Mouse (Mus musculus) kidney, adult 11 months (tissue): ENCODE results near the gene Cdk5r1.
A peak's percentile ranks its signal among the peaks of the same experiment; 100 is the strongest.

Source experiments
- DNase-seq: peaks from one replicate; pipeline ENCODE4 v3.0.0; 2022

Cdk5r1 gene

GRCm38 (mm10) chr11:80504519-80505385 lies 27.9 kb downstream of the Cdk5r1 start:
- DNase-seq = no peak

GRCm38 (mm10) chr11:80505581-80505980 lies 28.8 kb downstream of the Cdk5r1 start:
- DNase-seq = no peak

GRCm38 (mm10) chr11:80506483-80506882 lies 29.7 kb downstream of the Cdk5r1 start:
- no peak for DNase-seq

GRCm38 (mm10) chr11:80507791-80508190 lies 31.0 kb downstream of the Cdk5r1 start:
- DNase-seq = no peak

- DNase-seq = no peak
Observed at GRCm38 (mm10) chr11:80508361-80509175, 31.7 kb downstream of the Cdk5r1 start.

- no peak for DNase-seq
Observed at GRCm38 (mm10) chr11:80509176-80509506, 32.3 kb downstream of the Cdk5r1 start.

GRCm38 (mm10) chr11:80510124-80510523 lies 33.3 kb downstream of the Cdk5r1 start:
- DNase-seq = no peak

- no peak for DNase-seq
Observed at GRCm38 (mm10) chr11:80512313-80513056, 35.7 kb downstream of the Cdk5r1 start.

GRCm38 (mm10) chr11:80513796-80514195 lies 37.0 kb downstream of the Cdk5r1 start:
- DNase-seq = peak; percentile 27

GRCm38 (mm10) chr11:80515346-80515745 lies 38.5 kb downstream of the Cdk5r1 start:
- DNase-seq = no peak

- no peak for DNase-seq
Observed at GRCm38 (mm10) chr11:80515895-80516294, 39.1 kb downstream of the Cdk5r1 start.

GRCm38 (mm10) chr11:80518421-80519367 lies 41.9 kb downstream of the Cdk5r1 start:
- no peak for DNase-seq

- DNase-seq = no peak
Observed at GRCm38 (mm10) chr11:80521148-80521547, 44.3 kb downstream of the Cdk5r1 start.

GRCm38 (mm10) chr11:80522852-80523251 lies 46.0 kb downstream of the Cdk5r1 start:
- DNase-seq = no peak

GRCm38 (mm10) chr11:80523410-80523809 lies 46.6 kb downstream of the Cdk5r1 start:
- no peak for DNase-seq

- no peak for DNase-seq
Observed at GRCm38 (mm10) chr11:80524213-80524612, 47.4 kb downstream of the Cdk5r1 start.

- DNase-seq = no peak
Observed at GRCm38 (mm10) chr11:80527697-80528096, 50.9 kb downstream of the Cdk5r1 start.

- no peak for DNase-seq
Observed at GRCm38 (mm10) chr11:80529149-80529548, 52.3 kb downstream of the Cdk5r1 start.
